Mouse (Mus musculus) lung, postnatal 0 days (tissue): ENCODE results near the gene Fto. TPM values are rescaled to one million over a fixed set of nuclear protein-coding genes. Genes with fewer than 3 reads are reported as not detected.

ENCODE experiments used
- ATAC-seq: fragments of 200-750 bp; cut with Nextera tagmentation; 2 replicates; pipeline ENCODE4 v1.8.0; 2017; ENCODE audit warnings: moderate library complexity
- DNase-seq: peaks from one replicate; pipeline ENCODE4 v3.0.0-alpha.2; 2016; ENCODE audit warnings: low spot score
- H3K27ac ChIP-seq: fragments of 300-500 bp; sonication (generic); 2 replicates; pipeline ENCODE4 v1.5.1; 2014; ENCODE audit warnings: antibody characterized with exemption, mild to moderate bottlenecking, low read length, mixed read lengths
- H3K27me3 ChIP-seq: fragments of 300-500 bp; sonication (generic); replicated peaks from 2 replicates; pipeline ENCODE4 v1.6.1; 2014; ENCODE audit warnings: low read length, mixed read lengths; ENCODE audit not compliant: insufficient read depth
- H3K36me3 ChIP-seq: fragments of 300-500 bp; sonication (generic); 2 replicates; pipeline ENCODE4 v1.6.1; 2014; ENCODE audit warnings: low read length, mixed read lengths; ENCODE audit not compliant: insufficient read depth
- H3K4me1 ChIP-seq: fragments of 300-500 bp; sonication (generic); 2 replicates; pipeline ENCODE4 v1.6.1; 2014; ENCODE audit warnings: antibody characterized with exemption, low read depth, low read length, mixed read lengths; ENCODE audit not compliant: insufficient read depth
- H3K4me2 ChIP-seq: fragments of 300-500 bp; sonication (generic); replicated peaks from 2 replicates; pipeline ENCODE4 v1.6.1; 2014; ENCODE audit warnings: low read depth, mild to moderate bottlenecking, low read length, moderate library complexity, mixed read lengths
- H3K4me3 ChIP-seq: fragments of 300-500 bp; sonication (generic); 2 replicates; pipeline ENCODE4 v1.5.1; 2014; ENCODE audit warnings: low read depth, low read length
- H3K9ac ChIP-seq: fragments of 300-500 bp; sonication (generic); replicated peaks from 2 replicates; pipeline ENCODE4 v1.6.1; 2014; ENCODE audit warnings: low read depth, mild to moderate bottlenecking
- H3K9me3 ChIP-seq: fragments of 300-500 bp; sonication (generic); 2 replicates; pipeline ENCODE4 v1.6.1; 2016; ENCODE audit warnings: low read length, mixed read lengths
- CTCF ChIP-seq: IDR thresholded peaks from 2 replicates; pipeline ENCODE4 v1.5.1; 2016; ENCODE audit warnings: antibody characterized with exemption, mild to moderate bottlenecking
- EP300 ChIP-seq: IDR thresholded peaks from 2 replicates; pipeline ENCODE4 v1.6.1; 2016; ENCODE audit warnings: antibody characterized with exemption, mild to moderate bottlenecking, control low read depth
- WGBS: fragments of 180-500 bp; shearing (Covaris S2); extraction: QIAGEN DNeasy Blood & Tissue Kit; methylation state at CpG from one replicate; pipeline ENCODE4 v1.1.7; 2014; 5-methylcytosine and 5-hydroxymethylcytosine counted together
- polyA plus RNA-seq: library from polyadenylated mRNA; unstranded; fragments of >200 nt; fragmentation: Nextera tagmentation; extraction: Ambion mirVana; gene quantifications from 2 replicates; pipeline ENCODE4 v1.2.1, GENCODE M21; 2015

The Fto gene
- polyA plus RNA-seq, 1 experiment from 2014 or later, result 29.8 TPM

DNA sequence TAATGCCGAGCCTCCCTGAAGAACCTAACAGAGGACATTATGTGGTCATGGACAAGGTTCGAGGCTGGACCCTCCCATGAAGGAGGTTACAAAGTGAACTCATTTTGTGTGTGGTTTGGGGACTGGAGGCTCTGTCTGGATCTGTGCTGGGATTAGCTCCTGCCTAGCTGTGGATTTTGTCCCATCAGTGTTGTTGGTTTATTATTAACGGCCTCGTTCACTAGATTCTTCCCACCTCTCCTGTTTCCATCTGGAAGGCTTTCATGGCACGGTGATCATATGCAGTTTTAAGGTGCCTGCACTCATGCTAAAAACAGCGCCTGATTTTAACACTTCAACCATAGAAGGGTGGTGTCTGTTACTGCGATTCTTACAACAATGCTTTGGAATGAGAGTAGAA, 257.5 kb downstream of the Fto start:
- ATAC-seq (no peak), DNase-seq (no peak)
- Histone ChIP-seq H3K9me3 (no peaks in the 10 kb centered on the region), H3K4me3 (no peak overlapping the region), H3K27ac (no peak overlapping the region), H3K4me2 (no peak overlapping the region), H3K36me3 (no peaks in the 10 kb centered on the region), H3K27me3 (no peaks in the 10 kb centered on the region), H3K9ac (no peak overlapping the region), H3K4me1 (no peaks in the 10 kb centered on the region; the same call in 1 of the 2 replicates)
- WGBS, result 76% methylated on average over 7 of the region's 7 CpGs
- TF ChIP-seq CTCF, result no peak
- no peak for TF ChIP-seq EP300

- Histone ChIP-seq H3K4me3 (no peak overlapping the region), H3K27ac (no peak overlapping the region), H3K4me1 (no peaks in the 10 kb centered on the region), H3K4me2 (no peak overlapping the region), H3K9me3 (no peaks in the 10 kb centered on the region), H3K36me3 (no peaks in the 10 kb centered on the region), H3K9ac (no peak overlapping the region), H3K27me3 (no peaks in the 10 kb centered on the region)
- TF ChIP-seq CTCF (no peak), EP300 (no peak)
- WGBS, result 73% methylated on average over 4 of the region's 4 CpGs
- DNase-seq, result no peak
- no peak for ATAC-seq
Measured at GRCm38 (mm10) chr8:91571978-91572377, 258.7 kb downstream of the Fto start.

DNA sequence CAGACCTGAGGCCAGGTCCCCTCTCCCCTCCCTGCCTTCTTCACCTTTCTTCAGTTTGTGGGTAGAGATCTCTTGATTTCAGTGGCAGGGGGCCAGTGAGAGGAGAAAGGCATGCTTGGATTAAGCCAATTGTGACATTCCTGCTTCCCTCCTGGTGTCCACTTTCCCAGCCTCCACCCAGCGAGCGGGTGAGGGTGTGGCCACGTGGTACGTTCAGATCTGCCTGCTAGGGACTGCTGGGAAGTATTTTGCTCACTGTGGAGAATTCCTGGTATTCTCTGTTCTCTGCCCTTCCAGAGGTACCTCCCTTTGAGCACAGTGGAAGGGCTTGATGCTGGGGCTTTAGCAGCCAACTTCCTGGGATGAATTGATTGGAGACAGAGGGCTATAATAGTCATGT, 259.3 kb downstream of the Fto start:
- Histone ChIP-seq H3K4me3 (no peak overlapping the region), H3K27ac (no peak overlapping the region), H3K4me1 (no peaks in the 10 kb centered on the region), H3K27me3 (no peaks in the 10 kb centered on the region), H3K4me2 (no peak overlapping the region), H3K9me3 (no peaks in the 10 kb centered on the region), H3K36me3 (no peaks in the 10 kb centered on the region), H3K9ac (no peak overlapping the region)
- DNase-seq, result peak; percentile 40
- WGBS, result 22% methylated on average over 4 of the region's 4 CpGs
- ATAC-seq, result peak; percentile 62
- TF ChIP-seq CTCF, result no peak
- no peak for TF ChIP-seq EP300

DNA sequence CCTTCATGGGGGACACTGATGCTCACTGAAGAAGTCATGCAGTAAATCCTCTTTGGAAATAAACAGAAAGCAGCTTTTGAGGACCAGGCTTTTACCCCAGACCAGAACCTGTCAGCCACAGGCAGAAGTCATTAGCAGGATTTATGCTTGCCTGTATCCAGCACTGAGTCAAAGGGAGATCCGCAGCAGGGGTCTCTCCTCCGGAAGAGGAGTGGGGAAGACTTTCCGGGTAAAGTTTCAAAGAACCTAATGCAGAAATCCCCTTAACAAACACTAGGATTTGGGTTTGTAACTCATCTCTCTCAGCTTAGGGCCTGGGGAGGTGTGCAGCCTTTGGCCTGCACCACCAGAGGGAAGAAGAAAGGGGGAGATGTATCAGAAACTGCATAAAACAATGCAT, 262.3 kb downstream of the Fto start:
- DNase-seq (no peak), ATAC-seq (no peak)
- H3K27ac ChIP-seq, result no peak overlapping the region
- no peak overlapping the region for H3K9ac ChIP-seq
- no peaks in the 10 kb centered on the region for H3K9me3 ChIP-seq
- H3K4me3 ChIP-seq, result no peak overlapping the region
- WGBS, result 66% methylated on average over 3 of the region's 3 CpGs
- H3K4me2 ChIP-seq, result no peak overlapping the region
- TF ChIP-seq CTCF (no peak), EP300 (no peak)
- H3K27me3 ChIP-seq, result no peaks in the 10 kb centered on the region
- H3K4me1 ChIP-seq, result no peaks in the 10 kb centered on the region
- no peaks in the 10 kb centered on the region for H3K36me3 ChIP-seq

DNA sequence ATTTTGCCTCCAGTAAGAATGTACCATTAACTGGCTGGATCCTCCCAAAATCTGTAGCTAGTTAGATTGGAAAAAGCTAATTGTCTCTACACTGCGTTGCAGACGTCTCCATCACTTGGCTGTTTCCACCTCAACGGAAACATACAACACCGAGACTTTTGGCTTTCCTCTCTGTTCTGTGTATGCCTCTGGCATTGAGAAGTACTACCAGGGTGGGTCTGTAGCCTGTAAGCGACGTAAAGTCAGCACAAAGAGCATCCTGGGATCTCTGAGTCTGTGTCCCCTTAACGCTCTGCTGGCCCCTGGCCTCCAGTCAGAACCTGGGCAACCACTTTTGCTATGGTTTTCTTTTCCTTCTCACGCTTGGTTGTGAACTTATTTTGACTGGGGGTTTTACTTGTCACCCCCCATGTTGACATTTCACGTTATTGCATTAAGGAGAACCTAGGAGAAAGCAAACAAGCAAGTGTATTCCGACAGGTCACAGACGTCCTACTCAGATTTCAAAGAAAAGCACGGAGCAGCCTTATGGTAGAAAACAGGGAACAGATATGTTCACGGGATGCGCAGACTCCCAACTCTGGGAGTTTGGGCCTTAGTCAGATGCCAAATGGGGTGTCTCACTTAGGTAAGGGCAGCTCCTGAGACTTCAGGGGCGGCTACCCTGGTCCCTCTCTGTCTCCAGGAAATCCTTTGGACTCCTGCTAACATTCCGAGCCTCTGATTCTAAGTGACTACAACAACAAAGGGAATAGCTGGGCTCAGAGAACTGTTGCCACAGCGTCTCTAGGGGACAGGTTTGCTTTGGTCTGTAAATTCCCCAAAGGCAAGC, 263.0 kb downstream of the Fto start:
- H3K9ac ChIP-seq, result no peak overlapping the region
- no peaks in the 10 kb centered on the region for H3K36me3 ChIP-seq
- H3K4me2 ChIP-seq, result no peak overlapping the region
- no peak overlapping the region for H3K27ac ChIP-seq
- TF ChIP-seq EP300 (no peak), CTCF (no peak)
- H3K9me3 ChIP-seq, result no peaks in the 10 kb centered on the region
- ATAC-seq (no peak), DNase-seq (no peak)
- H3K27me3 ChIP-seq, result no peaks in the 10 kb centered on the region
- H3K4me3 ChIP-seq, result no peak overlapping the region
- no peaks in the 10 kb centered on the region for H3K4me1 ChIP-seq
- 52% methylated on average over 17 of the region's 17 CpGs for WGBS

GRCm38 (mm10) chr8:91576918-91577241, 263.6 kb downstream of the Fto start:
- no peak overlapping the region for H3K9ac ChIP-seq
- WGBS, result 74% methylated on average over 6 of the region's 6 CpGs

DNA sequence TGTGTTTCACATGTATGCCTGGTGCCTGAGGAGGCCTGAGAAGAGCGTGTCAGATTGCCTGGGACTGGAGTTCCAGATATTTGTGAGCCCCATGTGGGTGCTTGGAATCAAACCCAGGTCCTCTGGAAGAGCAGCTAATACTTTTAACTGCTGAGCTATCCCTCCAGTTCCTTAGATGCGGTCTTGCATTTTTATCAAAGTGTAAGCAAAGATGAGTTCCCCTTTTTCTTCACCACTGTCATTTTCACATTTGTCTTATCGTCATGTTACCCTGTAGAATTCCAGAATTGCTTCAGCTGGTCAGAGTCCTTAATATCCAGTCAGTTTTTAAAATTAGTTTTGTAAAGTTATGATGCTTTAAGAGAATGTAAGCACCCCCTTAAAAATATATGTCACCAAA, 264.3 kb downstream of the Fto start:
- WGBS, result 92% methylated on average over 3 of the region's 3 CpGs
- no peak overlapping the region for H3K4me3 ChIP-seq
- H3K4me2 ChIP-seq, result no peak overlapping the region
- no peak overlapping the region for H3K9ac ChIP-seq
- no peak for ATAC-seq
- H3K27me3 ChIP-seq, result no peaks in the 10 kb centered on the region
- no peaks in the 10 kb centered on the region for H3K36me3 ChIP-seq
- no peak for DNase-seq
- TF ChIP-seq EP300 (no peak), CTCF (no peak)
- H3K4me1 ChIP-seq, result no peaks in the 10 kb centered on the region
- no peaks in the 10 kb centered on the region for H3K9me3 ChIP-seq
- H3K27ac ChIP-seq, result no peak overlapping the region

More at GRCm38 (mm10) chr8:91576918-91577241, 263.6 kb downstream of the Fto start:
- H3K36me3 ChIP-seq, result no peaks in the 10 kb centered on the region
- H3K27me3 ChIP-seq, result no peaks in the 10 kb centered on the region
- no peak overlapping the region for H3K27ac ChIP-seq
- H3K4me1 ChIP-seq, result no peaks in the 10 kb centered on the region
- H3K4me3 ChIP-seq, result no peak overlapping the region
- ATAC-seq (no peak), DNase-seq (no peak)
- H3K9me3 ChIP-seq, result no peaks in the 10 kb centered on the region
- TF ChIP-seq CTCF, result no peak
- TF ChIP-seq EP300, result no peak
- no peak overlapping the region for H3K4me2 ChIP-seq
